Mouse (Mus musculus) midbrain, embryonic 10.5 days (tissue): ENCODE measurements around the gene Rnaseh2a. TPM values are rescaled to one million over a fixed set of nuclear protein-coding genes. Genes with fewer than 3 reads are reported as not detected.
"Not testable (repeated sequence)": the region's sequence is repeated elsewhere in the genome, so short reads cannot be mapped to it uniquely, and the experiment has no call there.

Experiments
- DNase-seq: peaks from one replicate; pipeline ENCODE4 v3.0.0-alpha.2; 2017; ENCODE audit warnings: low spot score
- H3K27ac ChIP-seq: fragments of 300-500 bp; sonication (generic); replicated peaks from 2 replicates; pipeline ENCODE4 v1.5.1; 2016; ENCODE audit warnings: mild to moderate bottlenecking
- H3K27me3 ChIP-seq: fragments of 300-500 bp; sonication (generic); 2 replicates; pipeline ENCODE4 v1.6.1; 2016; ENCODE audit warnings: low read depth, mild to moderate bottlenecking; ENCODE audit not compliant: poor library complexity, severe bottlenecking
- H3K36me3 ChIP-seq: fragments of 300-500 bp; sonication (generic); 2 replicates; pipeline ENCODE4 v1.6.1; 2016; ENCODE audit warnings: mild to moderate bottlenecking, moderate library complexity
- H3K4me1 ChIP-seq: fragments of 300-500 bp; sonication (generic); 2 replicates; pipeline ENCODE4 v1.6.1; 2016
- H3K4me3 ChIP-seq: fragments of 300-500 bp; sonication (generic); 2 replicates; pipeline ENCODE4 v1.5.1; 2016; ENCODE audit warnings: mild to moderate bottlenecking, moderate library complexity
- H3K9me3 ChIP-seq: fragments of 300-500 bp; sonication (generic); replicated peaks from 2 replicates; pipeline ENCODE4 v1.6.1; 2016; ENCODE audit warnings: mild to moderate bottlenecking
- WGBS: fragments of 180-500 bp; shearing (Covaris S2); methylation state at CpG from one replicate; pipeline ENCODE4 v1.1.7; 2016; 5-methylcytosine and 5-hydroxymethylcytosine counted together
- microRNA-seq: library from miRNA; unstranded; fragments of <30 nt; microRNA quantifications from one replicate; pipeline ENCODE4, GENCODE M21; 2017
- polyA plus RNA-seq: library from polyadenylated mRNA; unstranded; fragments of >200 nt; fragmentation: Nextera tagmentation; extraction: Ambion mirVana; gene quantifications from 2 replicates; pipeline ENCODE4 v1.2.1, GENCODE M21; 2016

Gene Rnaseh2a
- polyA plus RNA-seq, 1 experiment from 2014 or later = 158 TPM

- H3K27ac ChIP-seq = no peak overlapping the region
- H3K36me3 ChIP-seq = peaks cover 34% of the 10 kb centered on the region
- H3K9me3 ChIP-seq = peaks cover 5% of the 10 kb centered on the region; the same call in 1 of the 2 replicates
- peaks cover 89% of the 10 kb centered on the region for H3K27me3 ChIP-seq
- DNase-seq = no peak
- H3K4me3 ChIP-seq = peak overlapping the region; percentile 52
- H3K4me1 ChIP-seq = peaks cover 28% of the 10 kb centered on the region
- whole genome bisulfite sequencing = 22% methylated on average over 27 of the region's 27 CpGs
These were observed 57.2 kb downstream of the Rnaseh2a start for GRCm38 (mm10) chr8:84912391-84912790.

GRCm38 (mm10) chr8:84911854-84912253 lies 57.7 kb downstream of the Rnaseh2a start:
- Histone ChIP-seq H3K4me3 (no peak overlapping the region), H3K27me3 (peaks cover 84% of the 10 kb centered on the region)
- WGBS = 79% methylated on average over 9 of the region's 9 CpGs

DNA sequence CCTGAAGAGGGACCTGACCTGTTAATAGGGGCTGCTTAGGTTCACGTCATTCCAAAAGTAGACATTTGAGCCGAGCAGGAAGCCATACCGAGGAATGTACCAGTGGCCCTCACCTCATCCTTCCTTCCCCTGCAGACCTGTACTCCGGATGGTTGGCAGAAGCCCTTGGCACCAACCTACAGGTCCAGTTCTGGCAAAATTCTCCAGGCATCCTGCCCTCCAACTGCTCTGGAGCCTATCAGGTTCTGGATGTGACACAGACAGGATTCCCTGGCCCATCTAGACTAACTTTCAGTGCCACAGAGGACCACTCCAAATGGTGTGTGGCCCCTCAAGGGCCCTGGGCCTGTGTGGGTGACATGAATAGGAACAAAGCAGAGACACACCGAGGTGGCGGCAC lies 59.0 kb downstream of the Rnaseh2a start:
- no peak overlapping the region for H3K4me3 ChIP-seq
- peaks cover 5% of the 10 kb centered on the region; the same call in 1 of the 2 replicates for H3K9me3 ChIP-seq
- peaks cover 28% of the 10 kb centered on the region for H3K4me1 ChIP-seq
- peaks cover 19% of the 10 kb centered on the region for H3K36me3 ChIP-seq
- no peak for DNase-seq
- 93% methylated on average over 6 of the region's 6 CpGs for WGBS
- peaks cover 73% of the 10 kb centered on the region for H3K27me3 ChIP-seq
- H3K27ac ChIP-seq = no peak overlapping the region

More at GRCm38 (mm10) chr8:84911854-84912253, 57.7 kb downstream of the Rnaseh2a start:
- peaks cover 28% of the 10 kb centered on the region for H3K4me1 ChIP-seq
- H3K27ac ChIP-seq = no peak overlapping the region
- peaks cover 31% of the 10 kb centered on the region for H3K36me3 ChIP-seq
- DNase-seq = no peak
- peaks cover 5% of the 10 kb centered on the region; the same call in 1 of the 2 replicates for H3K9me3 ChIP-seq

- DNase-seq = no peak
- WGBS = 85% methylated on average over 5 of the region's 5 CpGs
- H3K27me3 ChIP-seq = peaks cover 73% of the 10 kb centered on the region
These were observed 59.6 kb downstream of the Rnaseh2a start for GRCm38 (mm10) chr8:84909949-84910348.

DNA sequence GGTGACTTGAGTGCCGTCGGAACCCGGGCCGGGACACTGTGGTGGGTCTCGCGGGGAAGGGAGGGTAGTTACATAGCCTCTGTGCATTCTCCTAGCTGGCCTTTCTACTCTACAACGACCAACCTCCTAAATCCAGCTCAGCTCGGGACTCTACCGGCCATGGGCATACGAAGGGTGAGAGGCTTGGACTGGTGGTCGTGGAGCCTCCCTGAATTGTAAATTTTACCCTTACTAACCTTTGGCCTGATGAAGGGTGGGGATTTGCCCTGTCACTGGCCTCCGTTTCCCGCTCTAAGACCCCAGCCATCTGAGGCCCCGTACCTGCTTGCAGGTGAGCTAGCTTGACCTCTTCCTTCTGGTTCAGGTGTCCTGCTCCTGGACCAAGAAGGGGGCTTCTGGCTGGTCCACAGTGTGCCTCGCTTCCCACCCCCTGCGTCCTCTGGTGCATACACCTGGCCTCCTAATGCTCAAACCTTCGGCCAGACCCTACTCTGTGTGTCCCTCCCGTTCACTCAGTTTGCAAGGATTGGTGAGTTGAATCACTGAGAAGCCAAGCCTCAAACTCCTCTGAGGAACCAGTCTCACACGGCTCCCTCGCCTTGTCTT lies 60.3 kb downstream of the Rnaseh2a start:
- Histone ChIP-seq H3K36me3 (peaks cover 12% of the 10 kb centered on the region), H3K4me1 (peaks cover 28% of the 10 kb centered on the region), H3K9me3 (peaks cover 4% of the 10 kb centered on the region; the same call in 1 of the 2 replicates), H3K27me3 (peaks cover 73% of the 10 kb centered on the region), H3K4me3 (peak overlapping the region; percentile 65), H3K27ac (no peak overlapping the region; the same call in 1 of the 2 replicates)
- 50% methylated on average over 20 of the region's 20 CpGs for WGBS
- DNase-seq = no peak

More at GRCm38 (mm10) chr8:84909949-84910348, 59.6 kb downstream of the Rnaseh2a start:
- Histone ChIP-seq H3K36me3 (peaks cover 13% of the 10 kb centered on the region), H3K4me3 (peak overlapping the region; percentile 65; the same call in 1 of the 2 replicates), H3K4me1 (peaks cover 28% of the 10 kb centered on the region), H3K9me3 (peaks cover 5% of the 10 kb centered on the region; the same call in 1 of the 2 replicates), H3K27ac (no peak overlapping the region)

- no peaks in the 10 kb centered on the region for H3K9me3 ChIP-seq
- DNase-seq = peak; percentile 96
- WGBS = 1% methylated on average over 45 of the region's 45 CpGs
- H3K4me3 ChIP-seq = peak within 1 kb of the TSS; percentile 65
- peaks cover 12% of the 10 kb centered on the region for H3K36me3 ChIP-seq
- peaks cover 70% of the 10 kb centered on the region for H3K27me3 ChIP-seq
- H3K4me1 ChIP-seq = peaks cover 28% of the 10 kb centered on the region
- H3K27ac ChIP-seq = peak within 1 kb of the TSS; percentile 83
These were observed 61.0 kb downstream of the Rnaseh2a start, which contains the start of gene Dnase2a for GRCm38 (mm10) chr8:84908421-84909161. Dnase2a (plus strand) TSS chr8:84908560.

DNA sequence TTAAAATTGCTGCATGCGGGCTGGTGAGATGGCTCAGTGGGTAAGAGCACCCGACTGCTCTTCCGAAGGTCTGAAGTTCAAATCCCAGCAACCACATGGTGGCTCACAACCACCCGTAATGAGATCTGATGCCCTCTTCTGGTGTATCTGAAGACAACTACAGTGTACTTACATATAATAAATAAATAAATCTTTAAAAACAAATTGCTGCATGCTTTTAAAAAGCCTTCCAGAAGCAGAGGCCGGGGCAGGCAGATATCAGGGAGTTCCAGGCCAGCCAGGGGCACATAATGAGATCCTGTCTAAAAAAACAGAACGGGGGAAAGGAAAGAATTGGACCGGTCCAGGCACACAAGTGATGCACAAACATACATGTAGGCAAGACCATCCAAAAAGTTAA lies 61.6 kb downstream of the Rnaseh2a start:
- not testable (repeated sequence) for H3K9me3 ChIP-seq
- peak; percentile 29 for DNase-seq
- peak overlapping the region; percentile 69 for H3K27ac ChIP-seq
- H3K36me3 ChIP-seq = peaks cover 12% of the 10 kb centered on the region
- peak overlapping the region; percentile 65 for H3K4me3 ChIP-seq
- H3K4me1 ChIP-seq = peaks cover 28% of the 10 kb centered on the region
- 32% methylated on average over 7 of the region's 7 CpGs for WGBS
- peaks cover 68% of the 10 kb centered on the region for H3K27me3 ChIP-seq

DNA sequence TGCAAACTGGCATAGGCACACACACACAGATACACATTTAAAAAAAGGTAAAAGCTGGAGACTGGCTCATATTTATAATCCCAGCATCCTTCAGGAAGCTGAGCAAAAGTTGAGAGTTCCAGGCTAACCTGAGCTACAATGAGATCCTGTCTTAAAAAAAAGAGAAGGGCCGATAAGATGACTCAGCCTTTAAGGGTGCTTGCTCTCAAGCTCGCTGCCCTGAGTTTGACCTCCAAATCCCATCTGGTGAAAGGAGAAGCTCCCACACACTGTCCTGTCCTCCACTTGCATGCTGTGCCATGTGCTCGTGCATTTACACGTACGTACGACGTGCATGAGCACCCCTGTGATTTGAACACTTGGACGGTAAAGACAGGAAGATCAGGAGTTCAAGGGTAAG lies 62.1 kb downstream of the Rnaseh2a start:
- Histone ChIP-seq H3K4me1 (peaks cover 28% of the 10 kb centered on the region), H3K36me3 (peaks cover 12% of the 10 kb centered on the region), H3K27me3 (peaks cover 68% of the 10 kb centered on the region), H3K9me3 (no peaks in the 10 kb centered on the region), H3K4me3 (no peak overlapping the region), H3K27ac (no peak overlapping the region)
- DNase-seq = no peak
- WGBS = 85% methylated on average over 8 of the region's 8 CpGs

DNA sequence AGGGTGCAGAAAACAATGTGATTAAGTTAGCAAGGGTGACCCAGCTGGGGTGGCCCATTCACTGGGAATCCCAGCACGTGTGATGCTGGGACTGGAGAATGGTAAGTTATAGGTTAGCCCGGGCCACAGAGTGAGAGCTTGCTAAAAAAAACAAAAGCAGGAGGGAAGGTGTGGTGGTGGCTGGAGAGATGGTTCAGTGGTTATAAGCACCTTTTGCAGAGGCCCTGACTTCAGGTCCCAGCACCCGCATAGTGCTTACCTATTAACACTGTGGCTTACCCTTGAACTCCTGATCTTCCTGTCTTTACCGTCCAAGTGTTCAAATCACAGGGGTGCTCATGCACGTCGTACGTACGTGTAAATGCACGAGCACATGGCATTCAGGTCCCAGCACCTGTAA lies 62.5 kb downstream of the Rnaseh2a start:
- no peak for DNase-seq
- Histone ChIP-seq H3K36me3 (peaks cover 10% of the 10 kb centered on the region), H3K27ac (no peak overlapping the region), H3K27me3 (peaks cover 68% of the 10 kb centered on the region), H3K4me3 (no peak overlapping the region), H3K9me3 (no peaks in the 10 kb centered on the region), H3K4me1 (peaks cover 26% of the 10 kb centered on the region)
- WGBS = 92% methylated on average over 9 of the region's 9 CpGs

Small RNAs within 50 kb of the gene (microRNA-seq; reads per million reads assigned to microRNA genes)
- gene Gm24197 = not detected

Other genes starting within 250 kb of the Rnaseh2a start
- gene G430095P16Rik, start 246.8 kb downstream of the Rnaseh2a start, polyA plus RNA-seq = 1.1 and 1.4 TPM in 2 replicates
- 0.49 and 1.2 TPM in 2 replicates for gene Nfix, start 169.4 kb downstream of the Rnaseh2a start, polyA plus RNA-seq
- 2.9 and 5.3 TPM in 2 replicates for gene Dand5, start 146.9 kb downstream of the Rnaseh2a start, polyA plus RNA-seq
- gene Gadd45gip1, start 138.2 kb downstream of the Rnaseh2a start, polyA plus RNA-seq = 46.3 and 47.2 TPM in 2 replicates
- gene Rad23a, start 129.1 kb downstream of the Rnaseh2a start, polyA plus RNA-seq = 124 and 131 TPM in 2 replicates
- 723 and 798 TPM in 2 replicates for gene Calr, start 122.8 kb downstream of the Rnaseh2a start, polyA plus RNA-seq
- gene Farsa, start 112.8 kb downstream of the Rnaseh2a start, polyA plus RNA-seq = 133 and 139 TPM in 2 replicates
- 64.7 and 71.7 TPM in 2 replicates for gene Syce2, start 97.7 kb downstream of the Rnaseh2a start, polyA plus RNA-seq
- gene Gcdh, start 75.8 kb downstream of the Rnaseh2a start, polyA plus RNA-seq = 37.3 and 39.6 TPM in 2 replicates
- gene Klf1, start 67.8 kb downstream of the Rnaseh2a start, polyA plus RNA-seq = 14.8 and 19.7 TPM in 2 replicates
- gene Dnase2a, start 61.2 kb downstream of the Rnaseh2a start, polyA plus RNA-seq = 6.6 and 7.5 TPM in 2 replicates
- gene Mast1, start 32.4 kb downstream of the Rnaseh2a start, polyA plus RNA-seq = 3.2 and 8.4 TPM in 2 replicates
- 0.62 and 1.2 TPM in 2 replicates for gene Rtbdn, start 22.8 kb downstream of the Rnaseh2a start, polyA plus RNA-seq
- gene Gm49661, start 334 bp downstream of the Rnaseh2a start, polyA plus RNA-seq = not detected in 2 replicates
- 1,203 and 1,278 TPM in 2 replicates for gene Prdx2, start 180 bp downstream of the Rnaseh2a start, polyA plus RNA-seq
- gene Junb, start 9.0 kb upstream of the Rnaseh2a start, polyA plus RNA-seq = 5.0 and 5.4 TPM in 2 replicates
- gene Hook2, start 20.8 kb upstream of the Rnaseh2a start, polyA plus RNA-seq = 18.2 and 18.4 TPM in 2 replicates
- not detected in 2 replicates for gene Best2, start 44.8 kb upstream of the Rnaseh2a start, polyA plus RNA-seq
- 160 and 164 TPM in 2 replicates for gene Asna1, start 55.5 kb upstream of the Rnaseh2a start, polyA plus RNA-seq
- gene Trir, start 57.1 kb upstream of the Rnaseh2a start, polyA plus RNA-seq = 140 and 146 TPM in 2 replicates
- 28.6 and 34.9 TPM in 2 replicates for gene Tnpo2, start 67.1 kb upstream of the Rnaseh2a start, polyA plus RNA-seq
- 25.5 and 32.3 TPM in 2 replicates for gene Fbxw9, start 90.3 kb upstream of the Rnaseh2a start, polyA plus RNA-seq
- gene Gm5741, start 98.2 kb upstream of the Rnaseh2a start, polyA plus RNA-seq = 0.91 and 1.1 TPM in 2 replicates
- gene Dhps, start 102.0 kb upstream of the Rnaseh2a start, polyA plus RNA-seq = 70.8 and 71.8 TPM in 2 replicates
- 133 and 142 TPM in 2 replicates for gene Wdr83os, start 111.0 kb upstream of the Rnaseh2a start, polyA plus RNA-seq
- 61.2 and 70.6 TPM in 2 replicates for gene Wdr83, start 111.5 kb upstream of the Rnaseh2a start, polyA plus RNA-seq
- 23.5 and 23.7 TPM in 2 replicates for gene Man2b1, start 113.5 kb upstream of the Rnaseh2a start, polyA plus RNA-seq
- gene Zfp791, start 153.3 kb upstream of the Rnaseh2a start, polyA plus RNA-seq = 0.81 and 1.5 TPM in 2 replicates
- not detected in 2 replicates for gene Cks1brt, start 182.2 kb upstream of the Rnaseh2a start, polyA plus RNA-seq